Mouse (Mus musculus) megakaryocyte, embryonic 14.5 days (primary cell): ENCODE results near the gene Hkdc1.

Experiments
- FLI1 ChIP-seq: IDR thresholded peaks from 2 replicates; pipeline ENCODE4 v1.6.1; 2012; ENCODE audit warnings: low read length, inconsistent platforms, mixed read lengths
- GATA1 ChIP-seq: IDR thresholded peaks from 3 replicates; pipeline ENCODE4 v1.6.1; 2012; ENCODE audit warnings: mixed read lengths, low read length, inconsistent platforms, borderline replicate concordance

DNA sequence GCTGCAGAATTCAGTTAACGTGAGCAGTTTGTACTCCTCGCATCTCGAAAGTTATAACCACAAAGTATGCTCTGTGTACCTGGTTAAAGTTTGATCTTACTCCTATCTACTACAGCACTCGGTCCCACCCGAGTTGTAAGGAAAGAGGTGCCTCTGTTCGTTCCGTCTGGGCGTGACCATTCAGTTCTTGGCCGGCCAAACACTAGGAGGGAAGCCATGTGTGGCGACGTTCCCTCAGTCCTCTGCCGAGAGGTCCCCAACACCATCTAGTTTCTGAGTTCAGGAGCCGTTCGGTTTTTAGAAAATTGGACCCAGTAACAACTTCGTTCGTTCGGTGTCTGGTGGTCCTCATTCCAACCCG lies 28.0 kb upstream of the Hkdc1 start:
- TF ChIP-seq GATA1 (no peak), FLI1 (no peak)
